Mouse (Mus musculus) testis, adult 2 months (tissue): ENCODE data around the gene Pax7. TPM values are rescaled to one million over a fixed set of nuclear protein-coding genes. Genes with fewer than 3 reads are reported as not detected.

Source experiments
- H3K27ac ChIP-seq: fragments of 200-500 bp; 2 replicates; pipeline ENCODE4 v1.5.1; 2012; ENCODE audit warnings: low read depth, low read length; ENCODE audit not compliant: control insufficient read depth, insufficient read depth
- H3K27me3 ChIP-seq: fragments of 200-500 bp; 2 replicates; pipeline ENCODE4 v1.6.1; 2012; ENCODE audit warnings: mild to moderate bottlenecking, low read length, moderate library complexity; ENCODE audit not compliant: control insufficient read depth, insufficient read depth
- H3K36me3 ChIP-seq: fragments of 200-500 bp; 2 replicates; pipeline ENCODE4 v1.6.1; 2012; ENCODE audit warnings: mild to moderate bottlenecking, low read length; ENCODE audit not compliant: control insufficient read depth, insufficient read depth
- H3K4me1 ChIP-seq: fragments of 200-500 bp; 2 replicates; pipeline ENCODE4 v1.6.1; 2012; ENCODE audit warnings: low read length; ENCODE audit not compliant: control insufficient read depth, insufficient read depth
- H3K4me3 ChIP-seq: fragments of 200-500 bp; 2 replicates; pipeline ENCODE4 v1.5.1; 2012; ENCODE audit warnings: low read depth, mild to moderate bottlenecking, low read length, moderate library complexity, mixed read lengths; ENCODE audit not compliant: control insufficient read depth
- CTCF ChIP-seq: fragments of 200-500 bp; IDR thresholded peaks from 2 replicates; pipeline ENCODE4 v1.5.1; 2012; ENCODE audit warnings: low read depth, mild to moderate bottlenecking, inconsistent platforms, low read length, moderate library complexity; ENCODE audit not compliant: control insufficient read depth, insufficient read depth, insufficient replicate concordance
- POLR2A ChIP-seq: fragments of 200-500 bp; IDR thresholded peaks from 2 replicates; pipeline ENCODE4 v1.6.1; 2012; ENCODE audit warnings: low read depth, mild to moderate bottlenecking, inconsistent platforms, low read length, moderate library complexity; ENCODE audit not compliant: control insufficient read depth
- polyA plus RNA-seq: library from polyadenylated mRNA; depleted of rRNA; stranded (reverse); fragments of >200 nt; gene quantifications from 2 replicates; pipeline ENCODE4 v1.2.3, GENCODE M21; 2012

Pax7 gene
- polyA plus RNA-seq, 1 experiment: 0.02 TPM

GRCm38 (mm10) chr4:139715241-139715932 is 117.9 kb downstream of the Pax7 start:
- no peak overlapping the region for H3K27ac ChIP-seq
- TF ChIP-seq POLR2A (no peak), CTCF (no peak)

GRCm38 (mm10) chr4:139710467-139711334 is 122.6 kb downstream of the Pax7 start:
- H3K27ac ChIP-seq: no peak overlapping the region
- H3K4me3 ChIP-seq: no peak overlapping the region
- TF ChIP-seq CTCF (no peak), POLR2A (no peak)
- H3K4me1 ChIP-seq: no peaks in the 10 kb centered on the region
- H3K27me3 ChIP-seq: no peaks in the 10 kb centered on the region
- H3K36me3 ChIP-seq: no peaks in the 10 kb centered on the region

More at GRCm38 (mm10) chr4:139715241-139715932, 117.9 kb downstream of the Pax7 start:
- Histone ChIP-seq H3K4me3 (no peak overlapping the region), H3K27me3 (no peaks in the 10 kb centered on the region), H3K36me3 (no peaks in the 10 kb centered on the region), H3K4me1 (no peaks in the 10 kb centered on the region)

- Histone ChIP-seq H3K36me3 (no peaks in the 10 kb centered on the region), H3K27ac (no peak overlapping the region), H3K4me3 (no peak overlapping the region), H3K27me3 (no peaks in the 10 kb centered on the region), H3K4me1 (no peaks in the 10 kb centered on the region)
- TF ChIP-seq POLR2A (no peak), CTCF (no peak)
Measured at GRCm38 (mm10) chr4:139705986-139706385, 127.3 kb downstream of the Pax7 start.

GRCm38 (mm10) chr4:139703468-139703867 is 129.9 kb downstream of the Pax7 start:
- no peaks in the 10 kb centered on the region for H3K36me3 ChIP-seq
- no peak overlapping the region for H3K4me3 ChIP-seq
- no peaks in the 10 kb centered on the region for H3K27me3 ChIP-seq
- H3K4me1 ChIP-seq: peaks cover 5% of the 10 kb centered on the region; the same call in 1 of the 2 replicates
- TF ChIP-seq CTCF: peak; percentile 46; the same call in 1 of the 2 replicates
- no peak for TF ChIP-seq POLR2A
- H3K27ac ChIP-seq: no peak overlapping the region

GRCm38 (mm10) chr4:139702914-139703313 is 130.4 kb downstream of the Pax7 start:
- TF ChIP-seq POLR2A (no peak), CTCF (no peak)
- H3K4me1 ChIP-seq: peaks cover 5% of the 10 kb centered on the region; the same call in 1 of the 2 replicates
- no peak overlapping the region for H3K27ac ChIP-seq
- H3K27me3 ChIP-seq: no peaks in the 10 kb centered on the region
- H3K4me3 ChIP-seq: no peak overlapping the region
- no peaks in the 10 kb centered on the region for H3K36me3 ChIP-seq

- Histone ChIP-seq H3K4me1 (peaks cover 5% of the 10 kb centered on the region; the same call in 1 of the 2 replicates), H3K4me3 (no peak overlapping the region), H3K27ac (no peak overlapping the region), H3K36me3 (no peaks in the 10 kb centered on the region), H3K27me3 (no peaks in the 10 kb centered on the region)
- TF ChIP-seq CTCF: no peak
- no peak for TF ChIP-seq POLR2A
Measured at GRCm38 (mm10) chr4:139698602-139699001, 134.7 kb downstream of the Pax7 start.

- H3K4me1 ChIP-seq: peaks cover 5% of the 10 kb centered on the region; the same call in 1 of the 2 replicates
- no peak for TF ChIP-seq CTCF
- TF ChIP-seq POLR2A: no peak
- H3K27ac ChIP-seq: no peak overlapping the region
- no peaks in the 10 kb centered on the region for H3K36me3 ChIP-seq
- no peak overlapping the region for H3K4me3 ChIP-seq
- H3K27me3 ChIP-seq: no peaks in the 10 kb centered on the region
Measured at GRCm38 (mm10) chr4:139697755-139698154, 135.6 kb downstream of the Pax7 start.
